In genomic region chr13:41767941-41768340, GRCm38 (mm10) we compare ENCODE assay signal across 17 mouse cellular contexts.
"Had no signal": no experiment of that assay in that cellular context is flagged by ENCODE, and none has a peak within 500 bp of the region (broad histone marks: within the 10 kb centered on the region; RNA-seq: fewer than 3 reads in every experiment).

No protein-coding gene starts in this region.

- H3K9ac ChIP-seq: lung, embryonic 14.5 days; midbrain, embryonic 13.5 days; neural tube, embryonic 13.5 days; neural tube, embryonic 15.5 days had no signal

- H3K36me3 ChIP-seq: midbrain, embryonic 10.5 days; midbrain, embryonic 13.5 days; neural tube, embryonic 13.5 days; neural tube, embryonic 15.5 days had no signal

- DNase-seq: lung, adult 18-20 months; lung, embryonic 14.5 days; lung, postnatal 10 days; lung, postnatal 4 days; retina, postnatal 1 day; right cerebral cortex, adult 18-20 months; right cerebral cortex, postnatal 4 days; spleen, adult 18-20 months; thymus, adult 2 months; thymus, postnatal 25 days; thymus, postnatal 4 days had no signal

- H3K4me1 ChIP-seq: midbrain, embryonic 13.5 days; neural tube, embryonic 13.5 days; neural tube, embryonic 15.5 days had no signal

- H3K27ac ChIP-seq: midbrain, embryonic 10.5 days; midbrain, embryonic 13.5 days; neural tube, embryonic 13.5 days; neural tube, embryonic 15.5 days had no signal

- H3K4me2 ChIP-seq: lung, embryonic 14.5 days; midbrain, embryonic 13.5 days; neural tube, embryonic 13.5 days; neural tube, embryonic 15.5 days had no signal

- H3K27me3 ChIP-seq: midbrain, embryonic 13.5 days; neural tube, embryonic 13.5 days; neural tube, embryonic 15.5 days had no signal

- H3K9me3 ChIP-seq: midbrain, embryonic 10.5 days; midbrain, embryonic 13.5 days; neural tube, embryonic 13.5 days; neural tube, embryonic 15.5 days had no signal

- ATAC-seq: midbrain, embryonic 13.5 days; midbrain, embryonic 16.5 days had no signal

- H3K4me3 ChIP-seq: midbrain, embryonic 10.5 days; midbrain, embryonic 13.5 days; myocyte; neural tube, embryonic 13.5 days; neural tube, embryonic 15.5 days had no signal
